Mouse (Mus musculus): Measurements from ENCODE around the gene Fbln5.

DNA sequence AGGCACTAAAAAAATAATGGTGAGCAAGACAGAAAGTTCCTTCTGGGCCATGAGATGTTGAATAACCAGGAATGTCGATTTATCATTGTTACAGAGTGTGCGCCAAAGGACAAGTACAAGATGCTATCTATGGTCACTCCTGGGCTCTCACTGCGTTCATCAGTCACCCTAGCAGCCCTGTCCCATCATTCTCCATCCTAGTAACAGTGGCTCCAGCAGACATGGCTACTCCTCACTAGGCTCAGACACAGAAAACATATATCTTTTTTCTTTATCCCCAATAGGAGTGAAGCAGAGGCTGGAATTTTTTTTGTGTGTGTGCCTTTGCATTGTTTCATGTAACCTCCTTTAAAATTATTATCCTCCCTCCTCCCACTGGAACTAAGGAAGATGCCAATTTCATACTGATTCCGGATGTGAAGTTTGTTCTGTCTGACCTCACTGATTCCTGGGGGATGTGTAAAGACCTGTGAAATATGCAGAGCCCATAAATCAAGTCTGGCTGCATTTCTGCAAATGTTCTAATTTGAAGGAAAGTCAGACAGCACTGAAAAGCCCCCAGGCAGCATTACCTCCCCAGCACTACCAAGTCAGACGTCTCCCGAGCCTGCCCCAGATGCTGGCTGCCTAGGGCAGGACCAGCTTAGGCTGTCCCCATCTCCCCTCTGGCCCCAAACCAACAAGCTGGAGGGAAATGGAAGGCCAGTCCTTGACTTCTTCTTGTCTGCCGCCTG is 20.5 kb downstream of the Fbln5 start:
- no peak for TF ChIP-seq CTCF (IDR thresholded peaks at IDR 0.05; ENCODE audit: low read depth, low read length)
- TF ChIP-seq POLR2A (IDR thresholded peaks at IDR 0.05; ENCODE audit: extremely low read depth, insufficient read depth, low read length) = no peak
